ENCODE assay signal across 8 mouse cellular contexts in genomic region chr12:85219236-85219904, GRCm38 (mm10). TPM values are rescaled to one million over a fixed set of nuclear protein-coding genes. Genes with fewer than 3 reads are reported as not detected.
DNase-seq lines count a peak whose midpoint lies in the region; ATAC-seq lines count a peak whose summit lies in the region.

Gene Eif2b2, plus strand, starts transcription at chr12:85219481.

- peaks cover 37% of the 10 kb centered on the region for H3K36me3 ChIP-seq in megakaryocyte, embryonic 14.5 days (replicated peaks; ENCODE audit: low read length)

- peak; percentile 99 for DNase-seq in ZHBTc4 (ENCODE audit: low read depth, low spot score)
- peak; percentile 98 to 99 for DNase-seq in gastrocnemius, adult 8-10 months (ENCODE audit: low spot score in 2 of 2)
- peak; percentile 90 for DNase-seq in hindlimb bud, embryonic 11.5 days (ENCODE audit: extremely low spot score, low read depth, low spot score)
- peak; percentile 96 to 98 for DNase-seq in left cerebral cortex, adult 8-10 months (ENCODE audit: low spot score in 2 of 2)
- peak; percentile 99 for DNase-seq in right cerebral cortex, postnatal 10 days (ENCODE audit: low spot score in 2 of 2)
- peak; percentile 94 for DNase-seq in urinary bladder, postnatal 25 days (ENCODE audit: low spot score)

- no peaks in the 10 kb centered on the region for H3K9me3 ChIP-seq in megakaryocyte, embryonic 14.5 days

- H3K27me3 ChIP-seq in megakaryocyte, embryonic 14.5 days (replicated peaks), result peaks cover 2% of the 10 kb centered on the region

- ATAC-seq in common myeloid progenitor, adult 5-6 weeks (replicated peaks; ENCODE audit: low read depth, poor library complexity, severe bottlenecking), result peak; percentile 99

- peaks cover 41% of the 10 kb centered on the region for H3K4me1 ChIP-seq in megakaryocyte, embryonic 14.5 days

- H3K4me3 ChIP-seq in megakaryocyte, embryonic 14.5 days (replicated peaks), result peak within 1 kb of the TSS; percentile 93

RNA-seq across cellular contexts. Expression of gene Eif2b2, which starts in this region (rescaled TPM):
- 82.3 and 89.5 TPM in 2 replicates for total RNA-seq in common myeloid progenitor, adult 5-6 weeks (2017)
- total RNA-seq in gastrocnemius, adult 8-10 months (2022), result 10 to 100 TPM; 50.2 to 68.0 (median 60.0) TPM
- total RNA-seq in left cerebral cortex, adult 8-10 months (2022), result 10 to 100 TPM; 64.0 to 73.3 (median 68.1) TPM
- 17.9 and 151 TPM in 2 replicates for polyA plus RNA-seq in megakaryocyte, embryonic 14.5 days (2012; ENCODE audit: insufficient read depth, low replicate concordance)

Comparison
In these comparisons a context has a peak if more than half of its experiments do, and no peak if none do; other contexts are left out.
1. Peak in every context shown above with its lines: DNase-seq, ATAC-seq and H3K4me3 ChIP-seq.